Mouse (Mus musculus) small intestine, adult 2 months (tissue): ENCODE results near the gene Sgms1.

ENCODE experiments used
- CTCF ChIP-seq: fragments of 200-500 bp; IDR thresholded peaks from 2 replicates; pipeline ENCODE4 v1.5.1; 2012; ENCODE audit warnings: low read depth, mild to moderate bottlenecking, control low read depth, inconsistent platforms, low read length, moderate library complexity, mixed read lengths; ENCODE audit not compliant: insufficient replicate concordance, insufficient read length; ENCODE audit errors: extremely low read depth
- POLR2A ChIP-seq: fragments of 200-500 bp; IDR thresholded peaks from 2 replicates; pipeline ENCODE4 v1.6.1; 2012; ENCODE audit warnings: low read depth, mild to moderate bottlenecking, control low read depth, inconsistent platforms, low read length, moderate library complexity

- TF ChIP-seq POLR2A (no peak), CTCF (no peak)
These were observed 147.4 kb downstream of the Sgms1 start for GRCm38 (mm10) chr19:32242153-32242552.
